Mouse (Mus musculus): ENCODE data around the gene Pcgf6. TPM values are rescaled to one million over a fixed set of nuclear protein-coding genes. Genes with fewer than 3 reads are reported as not detected.

Pcgf6 gene
- total RNA-seq (2022) = 1 to 10 TPM; 3.2 to 3.7 (median 3.3) TPM

DNA sequence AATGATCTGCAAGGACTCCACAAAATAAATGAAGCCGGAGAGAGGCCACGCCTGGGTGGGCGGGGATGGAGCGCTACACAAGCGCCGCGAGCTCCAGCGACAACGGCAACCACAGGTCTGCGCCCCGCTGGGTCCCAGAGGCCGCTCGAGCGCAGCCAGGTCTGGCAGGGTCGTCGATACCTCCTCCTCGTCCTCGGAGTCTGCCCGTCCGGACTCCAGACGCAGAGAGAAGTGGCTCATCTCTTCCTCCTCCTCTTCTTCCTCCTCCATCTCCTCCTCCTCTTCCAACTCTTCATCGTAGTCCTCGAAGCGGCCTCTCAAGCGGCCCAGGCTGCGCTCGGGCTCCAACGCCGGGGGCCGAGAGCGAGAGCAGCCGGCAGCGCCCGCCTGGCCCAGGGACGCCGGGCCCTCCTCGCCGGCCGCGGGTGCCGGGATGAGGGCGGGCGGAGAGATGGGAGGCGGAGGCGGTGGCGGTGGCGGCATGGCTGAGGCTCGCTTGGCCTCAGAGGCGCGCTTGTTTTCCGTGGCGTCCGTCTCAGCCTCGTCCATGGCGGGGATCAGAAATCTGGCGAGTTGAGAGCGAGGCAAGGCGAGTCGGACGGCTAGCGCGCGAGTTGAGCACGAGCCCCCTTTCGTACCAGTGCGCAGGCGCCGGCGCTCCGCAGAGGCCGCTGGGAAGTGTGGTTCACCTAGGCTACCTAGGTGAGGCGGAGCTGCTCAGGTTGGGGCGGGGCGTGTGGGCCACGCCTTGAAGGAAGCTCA, at the start of gene Pcgf6:
TSS of gene Pcgf6 (minus strand) at position 636 of the 762 bp plus-strand sequence.
- DNase-seq (ENCODE audit: low spot score) = peak; percentile 60

DNA sequence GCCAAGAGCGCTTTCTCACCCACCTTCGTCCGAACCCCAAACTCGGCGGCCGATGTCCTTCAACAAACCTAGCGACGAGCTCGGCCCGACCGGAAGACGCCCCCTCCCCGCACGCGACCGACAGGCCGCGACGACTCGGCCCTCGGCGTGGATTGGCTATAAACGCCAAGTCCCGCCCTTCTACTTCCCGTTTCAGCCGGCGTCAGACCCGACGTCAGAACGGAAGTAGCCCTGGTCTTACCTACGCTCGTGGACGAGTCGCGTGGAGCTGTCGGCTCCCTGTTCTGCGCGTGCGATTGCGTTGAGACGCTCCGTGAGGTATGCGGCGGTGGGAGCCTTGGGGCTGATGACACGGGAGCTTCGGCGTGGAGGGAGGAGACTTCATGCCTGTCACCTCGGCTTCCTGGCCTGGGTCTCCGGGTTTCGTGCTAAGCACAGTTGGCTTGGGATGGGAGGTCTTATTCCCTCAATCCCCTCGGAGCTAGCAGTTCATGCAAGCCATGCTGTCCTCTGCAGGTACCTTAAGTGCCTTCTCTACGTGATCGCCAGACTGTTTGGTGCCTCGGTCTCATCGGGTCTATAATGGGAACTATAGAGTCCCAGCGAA, 39.9 kb upstream of the Pcgf6 start, which contains the start of the genes Usmg5 and Pdcd11:
TSS of gene Usmg5 (minus strand) at position 98 of the 607 bp plus-strand sequence.
TSS of gene Pdcd11 (plus strand) at position 219 of the 607 bp plus-strand sequence.
- peak; percentile 96 for DNase-seq (ENCODE audit: low spot score)

GRCm38 (mm10) chr19:47089718-47090525, 39.2 kb upstream of the Pcgf6 start:
- DNase-seq (ENCODE audit: low spot score) = no peak

DNA sequence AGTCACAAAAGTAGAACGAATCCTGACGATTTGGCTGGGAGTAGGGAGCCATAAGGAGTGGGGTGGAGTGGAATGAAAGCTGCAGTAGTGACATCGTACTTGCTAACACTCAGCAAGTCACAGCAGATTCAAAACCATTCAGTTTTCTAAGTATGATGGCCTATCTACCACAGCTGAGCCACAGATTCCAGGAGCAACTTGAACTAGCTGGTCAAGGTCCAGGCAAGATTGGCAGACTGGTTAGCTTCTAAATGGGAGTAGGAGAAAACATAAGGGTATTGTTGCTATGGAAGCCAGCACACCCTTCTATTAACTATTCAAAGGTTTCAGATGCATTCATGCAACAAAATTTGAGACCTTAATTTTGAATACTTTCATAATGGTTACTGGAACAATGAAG, 37.5 kb upstream of the Pcgf6 start:
- DNase-seq (ENCODE audit: low spot score) = no peak

DNA sequence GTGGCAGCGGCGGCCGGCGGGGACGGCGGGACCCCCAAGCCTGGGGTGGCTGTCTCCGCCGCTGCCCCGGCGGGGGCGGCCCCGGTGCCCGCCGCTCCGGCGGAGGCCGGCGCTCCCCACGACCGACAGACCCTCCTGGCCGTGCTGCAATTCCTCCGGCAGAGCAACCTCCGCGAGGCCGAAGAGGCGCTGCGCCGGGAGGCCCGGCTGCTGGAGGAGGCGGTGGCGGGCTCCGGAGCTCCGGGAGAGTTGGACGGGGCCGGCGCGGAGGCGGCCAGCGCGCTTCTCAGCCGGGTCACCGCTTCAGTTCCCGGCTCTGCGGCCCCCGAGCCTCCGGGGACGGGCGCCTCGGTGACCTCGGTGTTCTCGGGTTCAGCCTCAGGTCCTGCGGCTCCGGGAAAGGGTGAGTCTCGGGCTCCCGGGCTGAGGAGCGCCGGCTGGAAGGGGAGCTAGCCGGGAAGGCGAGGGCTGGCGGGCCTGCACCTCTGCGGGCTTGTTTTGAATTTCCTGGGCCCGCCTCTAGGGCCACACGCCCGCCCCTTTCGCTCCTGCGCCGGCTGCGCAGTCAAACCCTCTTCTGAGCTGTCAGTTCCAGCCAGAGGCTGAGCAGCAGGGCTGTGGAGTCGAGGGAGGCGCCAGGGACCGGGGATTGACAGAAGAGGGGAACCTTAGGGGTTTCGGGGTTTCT, 17.4 kb upstream of the Pcgf6 start:
- peak; percentile 85 for DNase-seq (ENCODE audit: low spot score)

GRCm38 (mm10) chr19:47067096-47067882, 16.6 kb upstream of the Pcgf6 start, which contains the start of gene Taf5:
Gene Taf5 (plus strand): TSS chr19:47067746.
- peak; percentile 97 for DNase-seq (ENCODE audit: low spot score)

- DNase-seq (ENCODE audit: low spot score) = no peak
These were observed 15.2 kb upstream of the Pcgf6 start for GRCm38 (mm10) chr19:47065860-47066259.

DNA sequence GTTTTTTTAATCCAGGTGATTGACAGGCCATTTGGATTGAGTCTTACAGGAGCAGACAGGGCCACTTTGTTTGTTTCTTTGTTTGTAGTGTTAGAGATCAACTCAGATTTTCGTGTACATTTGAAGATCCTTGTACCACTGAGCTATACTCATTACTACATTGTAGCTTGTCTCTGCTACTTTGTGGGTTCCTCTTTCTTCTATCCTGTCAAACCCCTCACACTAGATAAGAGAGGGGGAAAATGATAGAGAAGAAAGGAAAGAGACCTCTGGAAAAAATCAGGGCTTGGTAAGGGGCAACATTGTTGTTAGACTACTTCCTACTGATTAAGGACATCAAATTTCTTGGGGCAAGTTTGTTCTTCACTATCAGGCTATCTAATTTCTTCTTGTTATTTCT, 7.0 kb upstream of the Pcgf6 start:
- DNase-seq (ENCODE audit: low spot score) = no peak

DNA sequence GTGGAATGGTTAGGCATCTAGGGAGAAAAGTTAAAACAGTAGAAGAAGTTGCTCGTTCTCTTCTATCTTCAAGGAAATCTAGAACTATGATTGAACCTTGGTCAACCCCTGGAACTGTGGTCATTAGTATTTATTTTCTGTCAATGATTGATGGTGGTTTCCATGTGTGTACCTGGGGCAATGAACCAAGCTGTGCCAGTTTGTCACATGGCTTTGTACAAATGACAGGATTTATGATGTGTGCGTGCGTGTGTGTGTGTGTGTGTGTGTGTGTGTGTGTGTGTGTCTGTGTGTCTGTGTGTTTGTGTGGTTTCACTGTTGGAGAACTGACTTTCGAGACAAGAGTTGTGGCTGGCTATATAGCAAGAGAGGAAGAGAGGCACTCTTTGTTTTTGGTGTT, 2.8 kb upstream of the Pcgf6 start:
- no peak for DNase-seq (ENCODE audit: low spot score)

- DNase-seq (ENCODE audit: low spot score) = no peak
These were observed 2.2 kb upstream of the Pcgf6 start for GRCm38 (mm10) chr19:47052927-47053326.

DNA sequence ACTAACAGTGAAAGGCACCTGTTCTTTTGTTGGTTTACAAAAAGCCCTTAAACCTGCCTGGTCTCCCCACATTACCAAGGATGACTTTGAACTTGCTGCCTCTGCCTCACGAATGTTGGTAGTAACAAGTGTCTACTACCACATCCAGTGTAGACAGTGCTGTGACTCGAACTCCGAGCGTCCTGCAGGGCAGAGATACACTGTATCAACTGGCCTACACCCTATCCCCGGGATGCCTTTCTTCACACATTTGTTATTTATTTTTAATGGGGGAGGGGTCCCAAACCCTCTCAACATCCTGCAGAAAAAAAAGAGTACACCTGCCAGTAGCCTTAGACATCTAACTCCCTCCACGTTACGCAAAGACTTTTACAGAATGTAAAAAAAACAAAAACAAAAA, 866 bp downstream of the Pcgf6 start:
- no peak for DNase-seq (ENCODE audit: low spot score)

- no peak for DNase-seq (ENCODE audit: low spot score)
These were observed 1.6 kb downstream of the Pcgf6 start for GRCm38 (mm10) chr19:47049061-47049460.

DNA sequence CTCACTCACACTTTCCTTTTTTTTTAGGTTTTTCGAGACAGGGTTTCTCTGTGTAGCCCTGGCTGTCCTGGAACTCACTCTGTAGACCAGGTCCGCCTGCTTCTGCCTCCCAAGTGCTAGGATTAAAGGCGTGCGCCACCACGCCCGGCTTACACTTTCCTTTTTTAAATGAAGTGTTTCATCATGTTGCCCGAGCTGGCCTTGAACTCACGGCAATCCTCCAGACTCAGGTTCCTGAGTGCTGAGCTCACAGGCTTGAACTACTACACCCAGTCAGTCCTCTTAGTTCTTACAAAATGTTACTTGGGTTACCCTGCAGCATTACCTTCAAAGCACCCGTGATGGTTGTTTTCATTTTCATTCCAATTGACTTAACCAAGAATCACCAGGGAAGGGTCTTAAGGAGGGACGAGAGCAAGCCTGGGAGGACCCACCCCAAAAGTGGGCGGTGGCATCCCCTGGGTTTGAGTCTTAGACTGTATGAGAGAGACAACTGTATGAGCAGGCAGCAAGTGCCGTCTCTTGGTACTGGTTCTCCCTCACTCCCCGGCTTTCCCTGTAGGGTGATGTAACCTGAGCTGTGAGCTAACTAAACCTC, 3.4 kb downstream of the Pcgf6 start:
- no peak for DNase-seq (ENCODE audit: low spot score)

GRCm38 (mm10) chr19:47046343-47046742, 4.4 kb downstream of the Pcgf6 start:
- DNase-seq (ENCODE audit: low spot score) = no peak

DNA sequence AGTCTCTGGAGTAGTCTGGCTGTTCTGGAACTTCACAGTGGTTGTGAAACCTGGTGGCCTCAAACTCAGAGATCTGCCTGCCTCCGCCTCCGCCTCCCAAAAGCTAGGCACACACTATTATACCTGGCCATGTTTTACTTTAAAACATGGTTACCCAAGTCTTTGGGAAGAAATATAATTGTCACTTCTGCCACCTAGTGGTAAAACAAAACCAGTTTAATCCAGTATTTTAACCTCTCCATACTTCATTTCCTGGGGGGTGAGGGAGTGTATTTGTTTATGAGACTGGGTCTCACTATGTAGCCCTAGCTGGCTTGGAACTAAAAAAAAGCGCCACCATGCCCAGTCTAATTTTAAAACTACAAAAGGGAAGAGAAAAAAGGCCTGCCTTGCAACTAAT, 7.1 kb downstream of the Pcgf6 start:
- DNase-seq (ENCODE audit: low spot score) = no peak

DNA sequence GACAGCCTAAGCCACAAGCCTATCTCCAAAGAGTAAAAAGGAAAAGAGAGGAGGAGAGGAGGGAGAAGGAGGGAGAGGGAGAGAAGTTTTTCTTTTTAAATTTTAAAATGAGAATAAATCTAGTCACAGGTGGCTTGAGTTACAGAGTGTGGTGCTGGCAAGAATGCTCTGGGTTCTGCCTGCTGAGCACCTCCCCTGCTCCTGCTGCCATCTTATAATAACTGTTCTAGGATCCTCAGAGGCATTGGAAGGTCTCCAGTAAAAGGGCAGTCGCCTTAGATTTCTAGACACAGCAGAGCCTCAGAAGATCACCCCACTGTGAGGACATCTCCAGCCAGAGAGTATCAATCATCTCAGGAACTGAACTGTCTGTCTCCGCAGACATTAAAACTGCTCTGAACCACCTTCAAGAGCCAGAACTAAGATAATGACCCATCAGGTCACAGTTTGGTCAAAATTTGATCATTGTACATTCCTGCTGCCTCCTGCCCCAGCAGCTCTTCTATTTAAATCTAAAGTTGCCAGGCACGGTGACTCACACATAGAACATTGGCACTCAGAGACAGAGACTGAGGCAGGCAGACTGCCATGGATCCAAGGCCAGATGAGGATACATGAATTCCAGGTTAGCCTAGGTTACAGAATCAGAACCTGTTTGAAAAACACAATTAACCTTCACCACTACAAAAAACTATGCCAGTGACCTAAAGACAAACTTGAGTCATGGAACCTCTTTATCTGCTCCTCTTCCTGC, 9.8 kb downstream of the Pcgf6 start:
- no peak for DNase-seq (ENCODE audit: low spot score)

- no peak for DNase-seq (ENCODE audit: low spot score)
These were observed 14.1 kb downstream of the Pcgf6 start for GRCm38 (mm10) chr19:47036596-47036995.

GRCm38 (mm10) chr19:47034916-47035315, 15.8 kb downstream of the Pcgf6 start:
- no peak for DNase-seq (ENCODE audit: low spot score)

- DNase-seq (ENCODE audit: low spot score) = no peak
These were observed 18.9 kb downstream of the Pcgf6 start for GRCm38 (mm10) chr19:47031770-47032169.

- DNase-seq (ENCODE audit: low spot score) = no peak
These were observed 20.9 kb downstream of the Pcgf6 start for GRCm38 (mm10) chr19:47029796-47030195.

All from heart, adult 8-10 months (tissue).